Mouse (Mus musculus) forebrain, embryonic 14.5 days (tissue): ENCODE results near the gene Tor1aip1. TPM values are rescaled to one million over a fixed set of nuclear protein-coding genes. Genes with fewer than 3 reads are reported as not detected.

Source experiments
- ATAC-seq: fragments of 200-750 bp; cut with Nextera tagmentation; 2 replicates; pipeline ENCODE4 v1.8.0; 2017; ENCODE audit warnings: mild to moderate bottlenecking, moderate library complexity
- DNase-seq: peaks from one replicate; pipeline ENCODE4 v3.0.0-alpha.2; 2015; ENCODE audit warnings: low spot score
- H3K27ac ChIP-seq: fragments of 300-500 bp; sonication (generic); 2 replicates; pipeline ENCODE4 v1.5.1; 2014; ENCODE audit warnings: low read depth, mild to moderate bottlenecking, control low read depth, low read length, moderate library complexity
- H3K27me3 ChIP-seq: fragments of 300-500 bp; sonication (generic); replicated peaks from 2 replicates; pipeline ENCODE4 v1.6.1; 2014; ENCODE audit warnings: low read length, control low read depth, mixed read lengths; ENCODE audit not compliant: control insufficient read depth, insufficient read depth
- H3K36me3 ChIP-seq: fragments of 300-500 bp; sonication (generic); 2 replicates; pipeline ENCODE4 v1.6.1; 2014; ENCODE audit warnings: low read length, control low read depth; ENCODE audit not compliant: control insufficient read depth, insufficient read depth
- H3K4me1 ChIP-seq: fragments of 300-500 bp; sonication (generic); 2 replicates; pipeline ENCODE4 v1.6.1; 2014; ENCODE audit warnings: antibody characterized with exemption, low read length, control low read depth; ENCODE audit not compliant: control insufficient read depth, insufficient read depth
- H3K4me2 ChIP-seq: fragments of 300-500 bp; sonication (generic); 2 replicates; pipeline ENCODE4 v1.6.1; 2014; ENCODE audit warnings: mild to moderate bottlenecking, control low read depth, low read length
- H3K4me3 ChIP-seq: fragments of 300-500 bp; sonication (generic); 2 replicates; pipeline ENCODE4 v1.5.1; 2014; ENCODE audit warnings: low read depth, low read length, control low read depth
- H3K9ac ChIP-seq: fragments of 300-500 bp; sonication (generic); 2 replicates; pipeline ENCODE4 v1.6.1; 2014; ENCODE audit warnings: mild to moderate bottlenecking, low read length, control low read depth, moderate library complexity
- H3K9me3 ChIP-seq: fragments of 300-500 bp; sonication (generic); replicated peaks from 2 replicates; pipeline ENCODE4 v1.6.1; 2016; ENCODE audit warnings: low read length, control low read depth, mixed read lengths; ENCODE audit not compliant: control insufficient read depth
- WGBS: fragments of 180-500 bp; shearing (Covaris S2); extraction: QIAGEN DNeasy Blood & Tissue Kit; methylation state at CpG from one replicate; pipeline ENCODE4 v1.1.7; 2014; 5-methylcytosine and 5-hydroxymethylcytosine counted together
- polyA plus RNA-seq: library from polyadenylated mRNA; unstranded; fragments of >200 nt; fragmentation: Nextera tagmentation; extraction: Ambion mirVana; gene quantifications from 2 replicates; pipeline ENCODE4 v1.2.1, GENCODE M21; 2014

The Tor1aip1 gene
- polyA plus RNA-seq, 1 experiment from 2014 or later, result 24.3 TPM

DNA sequence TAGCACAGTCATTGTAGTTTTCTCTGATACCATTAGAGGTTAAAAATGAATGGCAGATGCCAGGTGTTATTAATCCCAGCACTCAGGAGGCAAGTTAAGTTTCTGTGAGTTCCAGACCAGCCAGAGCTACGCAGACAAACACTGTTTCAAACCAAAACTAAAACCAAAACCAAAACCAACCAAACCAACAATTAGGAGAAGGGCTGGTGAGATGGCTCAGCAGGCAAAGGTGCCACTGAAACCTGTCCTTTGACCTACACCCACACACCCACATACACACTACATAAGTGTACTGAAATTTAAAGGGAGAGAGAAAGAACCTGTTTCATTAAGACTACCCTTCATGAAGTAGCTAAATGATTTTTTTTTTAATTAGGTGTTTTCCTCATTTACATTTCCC is 27.3 kb downstream of the Tor1aip1 start:
- 97% methylated on average over 1 of the region's 1 CpGs for WGBS
- H3K27me3 ChIP-seq, result no peaks in the 10 kb centered on the region
- no peak overlapping the region for H3K27ac ChIP-seq
- H3K4me2 ChIP-seq, result no peak overlapping the region
- ATAC-seq, result no peak
- no peaks in the 10 kb centered on the region for H3K4me1 ChIP-seq
- peaks cover 61% of the 10 kb centered on the region for H3K36me3 ChIP-seq
- no peak for DNase-seq
- no peaks in the 10 kb centered on the region for H3K9me3 ChIP-seq
- H3K4me3 ChIP-seq, result no peak overlapping the region
- H3K9ac ChIP-seq, result no peak overlapping the region

DNA sequence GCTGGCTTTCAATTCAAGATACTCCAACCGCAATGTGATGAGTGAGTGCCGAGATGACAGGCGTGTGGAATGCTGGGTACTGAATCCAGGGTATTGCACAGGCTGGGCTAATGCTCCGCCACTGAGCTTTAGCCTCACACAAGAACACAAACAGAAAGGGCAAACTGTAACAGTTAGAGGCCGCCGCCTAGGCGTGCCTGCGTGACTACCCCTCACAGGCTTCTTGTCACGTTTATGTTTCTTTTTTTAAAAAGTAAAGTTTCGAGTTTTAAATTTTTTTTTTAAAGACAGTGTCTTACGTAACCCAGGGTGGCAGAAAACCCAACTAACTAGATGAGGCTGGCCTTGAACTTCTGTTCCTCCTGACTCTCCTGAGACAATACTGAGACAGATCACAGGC is 30.4 kb downstream of the Tor1aip1 start:
- H3K27ac ChIP-seq, result no peak overlapping the region
- DNase-seq (no peak), ATAC-seq (no peak)
- 93% methylated on average over 11 of the region's 11 CpGs for WGBS
- peaks cover 43% of the 10 kb centered on the region for H3K36me3 ChIP-seq
- no peaks in the 10 kb centered on the region for H3K27me3 ChIP-seq
- no peak overlapping the region for H3K9ac ChIP-seq
- H3K4me2 ChIP-seq, result no peak overlapping the region
- H3K4me1 ChIP-seq, result no peaks in the 10 kb centered on the region
- no peak overlapping the region for H3K4me3 ChIP-seq
- no peaks in the 10 kb centered on the region for H3K9me3 ChIP-seq

DNA sequence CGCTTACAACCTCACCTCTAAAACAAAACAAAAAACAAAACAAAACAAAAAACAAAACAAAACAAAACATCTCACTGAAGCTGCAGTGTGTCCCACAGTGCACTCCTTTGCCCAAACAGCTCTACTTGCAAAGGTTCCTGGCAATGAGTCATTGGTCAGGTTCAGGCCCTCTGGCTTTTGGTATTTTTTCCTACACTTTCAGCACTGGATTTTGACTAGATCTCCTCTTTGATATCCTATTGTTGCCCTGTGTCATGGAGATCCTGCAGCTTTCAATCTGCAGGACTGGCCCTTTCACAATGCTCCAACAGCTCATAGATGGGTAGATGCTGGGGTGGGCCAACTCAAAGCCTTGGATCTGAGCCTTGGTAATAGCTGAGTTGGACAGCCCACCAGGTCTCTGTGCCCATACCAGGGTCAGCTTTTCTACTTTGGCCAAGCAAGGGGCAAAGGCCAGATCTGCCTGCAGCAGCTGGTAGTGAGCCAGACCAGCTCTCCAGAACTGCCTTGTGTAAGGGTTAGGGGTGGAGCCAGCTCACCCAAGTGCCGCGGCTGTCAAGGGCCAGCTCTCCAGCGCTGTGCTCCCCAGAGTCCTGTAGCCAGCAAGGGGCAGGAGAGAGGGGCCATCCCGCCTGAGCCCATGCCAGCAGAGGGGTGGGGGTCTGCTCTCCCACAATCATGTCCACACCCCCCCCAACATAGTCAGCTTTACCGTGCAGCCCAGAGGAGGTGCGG is 32.9 kb downstream of the Tor1aip1 start:
- WGBS, result 87% methylated on average over 7 of the region's 7 CpGs
- Histone ChIP-seq H3K36me3 (peaks cover 30% of the 10 kb centered on the region), H3K27ac (no peak overlapping the region), H3K9me3 (no peaks in the 10 kb centered on the region), H3K4me1 (no peaks in the 10 kb centered on the region), H3K4me3 (no peak overlapping the region), H3K9ac (no peak overlapping the region), H3K4me2 (no peak overlapping the region), H3K27me3 (no peaks in the 10 kb centered on the region)
- ATAC-seq (no peak), DNase-seq (no peak)

DNA sequence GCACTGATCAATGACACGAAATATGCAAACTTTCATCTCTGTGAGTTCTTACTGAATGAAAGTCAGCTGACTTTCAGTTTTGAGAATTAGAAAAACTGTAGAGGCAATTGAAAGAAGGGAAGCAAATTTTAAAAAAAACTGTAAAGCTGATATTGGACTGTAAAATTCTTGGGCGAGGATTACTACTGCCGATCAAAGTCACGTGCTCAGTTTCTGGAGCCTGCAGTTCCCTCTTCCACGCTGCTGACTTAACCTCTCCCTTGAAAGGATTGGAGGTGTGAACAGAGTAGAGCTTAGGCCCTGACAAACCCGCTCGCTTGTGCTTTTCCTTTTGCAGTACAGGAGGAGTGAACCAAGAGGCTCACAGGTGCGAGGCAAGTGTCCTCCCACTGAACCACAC is 33.9 kb downstream of the Tor1aip1 start:
- Histone ChIP-seq H3K27ac (no peak overlapping the region), H3K9me3 (no peaks in the 10 kb centered on the region), H3K4me1 (no peaks in the 10 kb centered on the region), H3K27me3 (no peaks in the 10 kb centered on the region), H3K4me2 (no peak overlapping the region), H3K4me3 (no peak overlapping the region), H3K9ac (no peak overlapping the region), H3K36me3 (peaks cover 25% of the 10 kb centered on the region)
- 89% methylated on average over 8 of the region's 8 CpGs for WGBS
- no peak for ATAC-seq
- no peak for DNase-seq

DNA sequence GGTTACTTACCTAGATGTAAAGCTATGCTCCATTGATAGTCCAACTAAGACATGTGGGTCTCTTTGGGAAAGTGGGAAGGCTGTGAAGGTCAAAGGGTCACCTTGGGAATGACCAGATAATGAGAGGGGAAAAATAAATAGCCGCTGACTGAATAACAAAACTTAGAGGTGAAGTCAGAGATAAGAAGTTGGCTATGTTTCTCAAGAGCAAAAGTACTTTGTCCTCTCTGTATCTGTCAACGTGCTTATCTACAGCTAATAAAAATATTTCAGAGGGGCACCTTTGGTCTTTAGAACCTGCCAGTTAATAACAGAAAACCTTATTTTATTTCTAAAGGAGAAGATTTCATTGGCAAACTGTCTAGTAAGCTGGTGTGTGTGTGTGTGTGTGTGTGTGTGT is 40.7 kb downstream of the Tor1aip1 start:
- WGBS, result 86% methylated on average over 2 of the region's 2 CpGs
- Histone ChIP-seq H3K4me1 (no peaks in the 10 kb centered on the region), H3K27me3 (no peaks in the 10 kb centered on the region), H3K9me3 (no peaks in the 10 kb centered on the region), H3K36me3 (no peaks in the 10 kb centered on the region), H3K9ac (no peak overlapping the region), H3K4me2 (no peak overlapping the region), H3K4me3 (no peak overlapping the region), H3K27ac (no peak overlapping the region)
- ATAC-seq (no peak), DNase-seq (no peak)

DNA sequence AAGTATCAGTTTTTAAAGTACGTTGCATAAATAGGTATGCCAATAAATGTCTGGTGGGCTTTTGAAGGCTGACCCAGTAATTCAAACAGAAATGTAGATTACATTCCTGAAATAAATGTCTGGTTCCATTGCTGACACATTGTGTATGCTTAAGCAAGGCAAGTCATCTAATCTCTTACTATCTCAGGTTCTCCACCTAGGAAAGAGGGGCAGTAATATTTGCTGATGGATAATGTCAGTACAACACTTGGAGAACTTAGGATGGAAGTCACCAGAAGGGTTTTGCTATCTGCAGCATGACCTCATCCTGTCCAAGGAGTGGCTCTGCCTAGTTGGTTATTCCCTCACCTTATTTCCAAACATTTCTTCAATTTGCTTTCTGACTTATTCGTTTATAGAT is 41.8 kb downstream of the Tor1aip1 start:
- Histone ChIP-seq H3K36me3 (no peaks in the 10 kb centered on the region), H3K9ac (no peak overlapping the region), H3K27me3 (no peaks in the 10 kb centered on the region), H3K4me2 (no peak overlapping the region), H3K9me3 (no peaks in the 10 kb centered on the region), H3K27ac (no peak overlapping the region), H3K4me3 (no peak overlapping the region), H3K4me1 (no peaks in the 10 kb centered on the region)
- 90% methylated on average over 2 of the region's 2 CpGs for WGBS
- ATAC-seq, result no peak
- DNase-seq, result no peak

DNA sequence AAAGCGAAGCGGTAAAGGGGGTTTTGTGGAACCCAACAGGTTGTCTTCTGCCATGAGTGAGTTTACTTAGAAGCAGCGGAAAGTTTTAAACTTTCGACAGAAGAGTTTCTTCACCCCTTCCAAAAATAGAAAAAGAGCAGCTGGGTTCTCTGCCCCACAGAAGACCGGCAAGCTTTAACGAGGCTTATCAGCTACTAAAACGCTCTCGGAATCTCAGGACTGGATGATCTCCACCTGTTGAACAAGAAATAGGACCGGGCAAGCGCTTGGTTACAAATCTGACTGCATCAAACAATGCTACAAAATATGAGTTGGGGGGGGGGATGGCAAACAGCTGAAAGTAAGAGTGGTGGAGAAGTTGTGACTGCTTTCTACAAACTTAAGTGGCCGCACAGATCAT is 45.9 kb downstream of the Tor1aip1 start:
- no peak overlapping the region for H3K9ac ChIP-seq
- no peaks in the 10 kb centered on the region for H3K27me3 ChIP-seq
- no peak overlapping the region for H3K4me2 ChIP-seq
- 62% methylated on average over 11 of the region's 11 CpGs for WGBS
- 0 out of 2 replicates have a peak, but pooled peaks cover 3% of the 10 kb centered on the region for H3K4me1 ChIP-seq
- ATAC-seq (no peak), DNase-seq (no peak)
- no peak overlapping the region for H3K27ac ChIP-seq
- no peaks in the 10 kb centered on the region for H3K9me3 ChIP-seq
- H3K36me3 ChIP-seq, result no peaks in the 10 kb centered on the region
- H3K4me3 ChIP-seq, result no peak overlapping the region

DNA sequence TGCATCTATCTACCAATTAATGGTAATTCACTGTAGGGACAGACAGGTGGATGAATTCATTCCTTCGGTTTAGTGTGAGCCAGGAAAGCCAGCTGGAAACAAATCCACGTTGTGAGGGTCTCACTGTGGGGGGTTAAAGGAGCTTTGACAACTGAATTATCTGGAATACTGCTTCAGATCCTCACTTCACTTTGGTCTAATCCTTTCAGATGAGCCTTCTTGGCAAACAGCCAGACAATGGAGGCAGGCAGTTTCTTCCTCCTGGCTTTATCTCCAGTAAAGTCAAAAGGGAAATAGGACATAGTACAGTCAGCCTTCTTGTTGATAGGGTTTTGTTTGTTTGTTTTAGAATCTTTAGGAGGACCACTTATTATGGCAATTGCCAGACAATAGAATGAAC is 46.9 kb downstream of the Tor1aip1 start:
- Histone ChIP-seq H3K27ac (no peak overlapping the region), H3K4me1 (0 out of 2 replicates have a peak, but pooled peaks cover 3% of the 10 kb centered on the region), H3K36me3 (no peaks in the 10 kb centered on the region), H3K27me3 (no peaks in the 10 kb centered on the region), H3K4me2 (no peak overlapping the region), H3K4me3 (no peak overlapping the region), H3K9me3 (no peaks in the 10 kb centered on the region), H3K9ac (no peak overlapping the region)
- DNase-seq, result peak; percentile 63
- ATAC-seq, result no peak
- 0% methylated on average over 2 of the region's 2 CpGs for WGBS

DNA sequence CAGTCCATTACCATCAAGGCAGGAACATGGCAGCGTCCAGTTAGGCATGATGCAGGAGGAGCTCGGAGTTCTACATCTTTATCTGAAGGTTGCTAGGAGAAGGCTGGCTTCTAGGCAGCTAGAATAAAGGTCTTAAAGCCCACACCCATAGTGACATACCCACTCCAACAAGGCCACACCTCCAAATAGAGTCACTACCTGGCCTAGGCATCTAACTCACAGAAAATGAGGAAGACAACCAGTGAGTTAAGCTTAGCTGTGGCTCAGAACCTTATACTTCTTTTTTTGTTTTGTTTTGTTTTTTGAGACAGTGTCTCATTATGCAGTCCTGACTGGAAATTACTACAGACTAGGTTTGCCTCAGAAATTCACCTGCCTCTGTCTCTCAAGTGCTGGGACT is 48.7 kb downstream of the Tor1aip1 start:
- WGBS, result 80% methylated on average over 2 of the region's 2 CpGs
- H3K36me3 ChIP-seq, result no peaks in the 10 kb centered on the region
- H3K9ac ChIP-seq, result no peak overlapping the region
- H3K27ac ChIP-seq, result no peak overlapping the region
- no peak overlapping the region for H3K4me2 ChIP-seq
- no peak overlapping the region for H3K4me3 ChIP-seq
- H3K9me3 ChIP-seq, result no peaks in the 10 kb centered on the region
- no peak for DNase-seq
- H3K4me1 ChIP-seq, result 0 out of 2 replicates have a peak, but pooled peaks cover 3% of the 10 kb centered on the region
- no peak for ATAC-seq
- no peaks in the 10 kb centered on the region for H3K27me3 ChIP-seq
